Mouse (Mus musculus): ENCODE measurements around the gene Rnf123. TPM values are rescaled to one million over a fixed set of nuclear protein-coding genes. Genes with fewer than 3 reads are reported as not detected.

The Rnf123 gene
- total and polyA plus RNA-seq, 2 experiments, result 19.6 to 97.5 TPM

GRCm38 (mm10) chr9:108119891-108120411 lies 36.8 kb upstream of the Rnf123 start:
- Histone ChIP-seq H3K4me3 (ENCODE audit: insufficient read depth, low read depth, low read length) (no peak overlapping the region), H3K27me3 (ENCODE audit: control insufficient read depth, insufficient read depth, low read length) (peaks cover 2% of the 10 kb centered on the region; the same call in 1 of the 2 replicates), H3K27ac (replicated peaks; ENCODE audit: insufficient read depth, low read depth, low read length) (no peak overlapping the region), H3K79me2 (ENCODE audit: control insufficient read depth, insufficient read depth, low read length) (no peaks in the 10 kb centered on the region), H3K9ac (ENCODE audit: low read depth, low read length) (no peak overlapping the region), H3K4me1 (ENCODE audit: control insufficient read depth, insufficient read depth, low read length) (no peaks in the 10 kb centered on the region), H3K36me3 (ENCODE audit: control insufficient read depth, insufficient read depth, low read length) (no peaks in the 10 kb centered on the region)
- 53% methylated on average over 9 of the region's 11 CpGs for WGBS
- DNase-seq (ENCODE audit: extremely low read depth, low read depth, low spot score), result no peak
- TF ChIP-seq CTCF (IDR thresholded peaks at IDR 0.05; ENCODE audit: low read depth, low read length) (no peak), POLR2A (IDR thresholded peaks at IDR 0.05; ENCODE audit: extremely low read depth, insufficient read depth, low read length) (no peak)

GRCm38 (mm10) chr9:108117143-108117542 lies 34.0 kb upstream of the Rnf123 start:
- WGBS, result 78% methylated on average over 4 of the region's 4 CpGs
- no peak for DNase-seq (ENCODE audit: extremely low read depth, low read depth, low spot score)
- no peaks in the 10 kb centered on the region for H3K4me1 ChIP-seq (ENCODE audit: control insufficient read depth, insufficient read depth, low read length)
- TF ChIP-seq POLR2A (IDR thresholded peaks at IDR 0.05; ENCODE audit: extremely low read depth, insufficient read depth, low read length), result no peak
- no peak for TF ChIP-seq CTCF (IDR thresholded peaks at IDR 0.05; ENCODE audit: low read depth, low read length)
- H3K4me3 ChIP-seq (ENCODE audit: insufficient read depth, low read depth, low read length), result no peak overlapping the region
- H3K79me2 ChIP-seq (ENCODE audit: control insufficient read depth, insufficient read depth, low read length), result no peaks in the 10 kb centered on the region
- peaks cover 2% of the 10 kb centered on the region; the same call in 1 of the 2 replicates for H3K27me3 ChIP-seq (ENCODE audit: control insufficient read depth, insufficient read depth, low read length)
- H3K27ac ChIP-seq (replicated peaks; ENCODE audit: insufficient read depth, low read depth, low read length), result no peak overlapping the region
- H3K36me3 ChIP-seq (ENCODE audit: control insufficient read depth, insufficient read depth, low read length), result no peaks in the 10 kb centered on the region
- no peak overlapping the region for H3K9ac ChIP-seq (ENCODE audit: low read depth, low read length)

GRCm38 (mm10) chr9:108115290-108116077 lies 32.3 kb upstream of the Rnf123 start:
- Histone ChIP-seq H3K27me3 (ENCODE audit: control insufficient read depth, insufficient read depth, low read length) (peaks cover 7% of the 10 kb centered on the region; the same call in 1 of the 2 replicates), H3K79me2 (ENCODE audit: control insufficient read depth, insufficient read depth, low read length) (no peaks in the 10 kb centered on the region), H3K4me3 (ENCODE audit: insufficient read depth, low read depth, low read length) (no peak overlapping the region), H3K9ac (ENCODE audit: low read depth, low read length) (no peak overlapping the region), H3K36me3 (ENCODE audit: control insufficient read depth, insufficient read depth, low read length) (no peaks in the 10 kb centered on the region), H3K4me1 (ENCODE audit: control insufficient read depth, insufficient read depth, low read length) (no peaks in the 10 kb centered on the region), H3K27ac (replicated peaks; ENCODE audit: insufficient read depth, low read depth, low read length) (no peak overlapping the region)
- no peak for DNase-seq (ENCODE audit: extremely low read depth, low read depth, low spot score)
- TF ChIP-seq POLR2A (IDR thresholded peaks at IDR 0.05; ENCODE audit: extremely low read depth, insufficient read depth, low read length) (no peak), CTCF (IDR thresholded peaks at IDR 0.05; ENCODE audit: low read depth, low read length) (no peak)
- WGBS, result 76% methylated on average over 43 of the region's 43 CpGs

- no peaks in the 10 kb centered on the region for H3K4me1 ChIP-seq (ENCODE audit: control insufficient read depth, insufficient read depth, low read length)
- no peak overlapping the region for H3K9ac ChIP-seq (ENCODE audit: low read depth, low read length)
- no peak for DNase-seq (ENCODE audit: extremely low read depth, low read depth, low spot score)
- H3K79me2 ChIP-seq (ENCODE audit: control insufficient read depth, insufficient read depth, low read length), result no peaks in the 10 kb centered on the region
- 95% methylated on average over 18 of the region's 18 CpGs for WGBS
- peaks cover 10% of the 10 kb centered on the region; the same call in 1 of the 2 replicates for H3K27me3 ChIP-seq (ENCODE audit: control insufficient read depth, insufficient read depth, low read length)
- H3K27ac ChIP-seq (replicated peaks; ENCODE audit: insufficient read depth, low read depth, low read length), result no peak overlapping the region
- H3K4me3 ChIP-seq (ENCODE audit: insufficient read depth, low read depth, low read length), result no peak overlapping the region
- no peak for TF ChIP-seq POLR2A (IDR thresholded peaks at IDR 0.05; ENCODE audit: extremely low read depth, insufficient read depth, low read length)
- TF ChIP-seq CTCF (IDR thresholded peaks at IDR 0.05; ENCODE audit: low read depth, low read length), result no peak
- H3K36me3 ChIP-seq (ENCODE audit: control insufficient read depth, insufficient read depth, low read length), result no peaks in the 10 kb centered on the region
Observed at GRCm38 (mm10) chr9:108112719-108113340, 29.7 kb upstream of the Rnf123 start.

GRCm38 (mm10) chr9:108111593-108112121 lies 28.5 kb upstream of the Rnf123 start:
- Histone ChIP-seq H3K4me3 (ENCODE audit: insufficient read depth, low read depth, low read length) (no peak overlapping the region), H3K36me3 (ENCODE audit: control insufficient read depth, insufficient read depth, low read length) (no peaks in the 10 kb centered on the region), H3K79me2 (ENCODE audit: control insufficient read depth, insufficient read depth, low read length) (no peaks in the 10 kb centered on the region), H3K4me1 (ENCODE audit: control insufficient read depth, insufficient read depth, low read length) (no peaks in the 10 kb centered on the region), H3K27me3 (ENCODE audit: control insufficient read depth, insufficient read depth, low read length) (peaks cover 10% of the 10 kb centered on the region; the same call in 1 of the 2 replicates), H3K27ac (replicated peaks; ENCODE audit: insufficient read depth, low read depth, low read length) (no peak overlapping the region), H3K9ac (ENCODE audit: low read depth, low read length) (no peak overlapping the region)
- TF ChIP-seq POLR2A (IDR thresholded peaks at IDR 0.05; ENCODE audit: extremely low read depth, insufficient read depth, low read length) (no peak), CTCF (IDR thresholded peaks at IDR 0.05; ENCODE audit: low read depth, low read length) (no peak)
- WGBS, result 81% methylated on average over 17 of the region's 17 CpGs
- DNase-seq (ENCODE audit: extremely low read depth, low read depth, low spot score), result no peak
